Mouse (Mus musculus) midbrain, embryonic 10.5 days (tissue): ENCODE results near the gene Gm21800. TPM values are rescaled to one million over a fixed set of nuclear protein-coding genes. Genes with fewer than 3 reads are reported as not detected.
"Not testable (repeated sequence)": the region's sequence is repeated elsewhere in the genome, so short reads cannot be mapped to it uniquely, and the experiment has no call there.

ENCODE experiments used
- DNase-seq: peaks from one replicate; pipeline ENCODE4 v3.0.0-alpha.2; 2017; ENCODE audit warnings: low spot score
- H3K27ac ChIP-seq: fragments of 300-500 bp; sonication (generic); replicated peaks from 2 replicates; pipeline ENCODE4 v1.5.1; 2016; ENCODE audit warnings: mild to moderate bottlenecking
- H3K27me3 ChIP-seq: fragments of 300-500 bp; sonication (generic); 2 replicates; pipeline ENCODE4 v1.6.1; 2016; ENCODE audit warnings: low read depth, mild to moderate bottlenecking; ENCODE audit not compliant: poor library complexity, severe bottlenecking
- H3K36me3 ChIP-seq: fragments of 300-500 bp; sonication (generic); 2 replicates; pipeline ENCODE4 v1.6.1; 2016; ENCODE audit warnings: mild to moderate bottlenecking, moderate library complexity
- H3K4me1 ChIP-seq: fragments of 300-500 bp; sonication (generic); 2 replicates; pipeline ENCODE4 v1.6.1; 2016
- H3K4me3 ChIP-seq: fragments of 300-500 bp; sonication (generic); 2 replicates; pipeline ENCODE4 v1.5.1; 2016; ENCODE audit warnings: mild to moderate bottlenecking, moderate library complexity
- H3K9me3 ChIP-seq: fragments of 300-500 bp; sonication (generic); replicated peaks from 2 replicates; pipeline ENCODE4 v1.6.1; 2016; ENCODE audit warnings: mild to moderate bottlenecking
- WGBS: fragments of 180-500 bp; shearing (Covaris S2); methylation state at CpG from one replicate; pipeline ENCODE4 v1.1.7; 2016; 5-methylcytosine and 5-hydroxymethylcytosine counted together
- polyA plus RNA-seq: library from polyadenylated mRNA; unstranded; fragments of >200 nt; fragmentation: Nextera tagmentation; extraction: Ambion mirVana; gene quantifications from 2 replicates; pipeline ENCODE4 v1.2.1, GENCODE M21; 2016

The Gm21800 gene
- polyA plus RNA-seq: not detected in 2 replicates

DNA sequence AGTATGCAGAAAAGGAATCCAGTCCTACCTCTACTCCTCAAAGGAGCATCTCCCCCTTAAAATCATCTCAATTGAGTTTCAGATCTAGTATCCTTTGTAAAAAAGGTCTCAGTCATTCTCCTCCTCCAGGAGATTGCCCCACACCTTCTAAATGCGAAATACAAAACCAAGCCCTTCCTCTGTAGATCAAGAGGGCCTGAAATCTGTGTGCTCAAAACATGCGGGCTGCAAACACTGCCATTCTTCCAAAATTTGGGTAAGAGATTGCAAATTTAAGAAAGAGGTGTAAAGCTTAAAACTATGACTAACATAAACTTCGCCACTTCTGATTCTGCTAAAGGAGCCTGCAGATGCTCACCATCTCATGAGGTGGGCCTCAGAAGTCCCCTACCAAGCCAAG is at the start of gene Gm21800:
Gm21800 (plus strand) TSS at position 301 of the 400 bp plus-strand sequence.
- WGBS: 73% methylated on average over 2 of the region's 3 CpGs
- not testable (repeated sequence) for H3K4me1 ChIP-seq, H3K36me3 ChIP-seq, H3K4me3 ChIP-seq, DNase-seq, H3K9me3 ChIP-seq, H3K27me3 ChIP-seq, H3K27ac ChIP-seq
